Mouse (Mus musculus): ENCODE results near the gene Zfp866.
A peak's percentile ranks its signal among the peaks of the same experiment; 100 is the strongest.

The Zfp866 gene

DNA sequence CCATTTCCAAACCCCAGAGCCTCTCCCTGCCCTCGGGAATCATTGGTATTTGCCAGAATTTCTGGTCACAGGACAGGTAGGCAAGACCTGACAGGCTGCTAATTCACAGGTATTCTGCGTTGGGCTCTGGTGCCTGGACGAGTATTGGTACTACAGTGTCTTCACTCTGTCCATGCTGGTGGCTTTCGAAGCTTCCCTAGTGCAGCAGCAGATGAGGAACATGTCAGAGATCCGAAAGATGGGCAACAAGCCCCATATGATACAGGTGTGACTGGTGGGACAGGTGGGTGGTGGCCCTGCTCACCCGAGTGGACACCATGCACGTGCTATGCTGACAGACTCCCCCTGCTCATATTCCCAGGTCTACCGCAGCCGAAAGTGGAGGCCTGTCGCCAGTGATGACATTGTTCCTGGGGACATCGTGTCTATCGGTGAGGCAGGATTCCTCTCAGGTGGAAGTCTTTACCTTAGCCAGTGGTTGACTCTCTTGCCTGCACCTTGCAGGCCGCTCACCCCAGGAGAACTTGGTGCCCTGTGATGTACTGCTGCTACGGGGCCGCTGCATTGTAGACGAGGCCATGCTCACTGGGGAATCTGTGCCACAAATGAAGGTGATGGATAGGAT, 5.9 kb upstream of the Zfp866 start:
- DNase-seq: peak; percentile 3

DNA sequence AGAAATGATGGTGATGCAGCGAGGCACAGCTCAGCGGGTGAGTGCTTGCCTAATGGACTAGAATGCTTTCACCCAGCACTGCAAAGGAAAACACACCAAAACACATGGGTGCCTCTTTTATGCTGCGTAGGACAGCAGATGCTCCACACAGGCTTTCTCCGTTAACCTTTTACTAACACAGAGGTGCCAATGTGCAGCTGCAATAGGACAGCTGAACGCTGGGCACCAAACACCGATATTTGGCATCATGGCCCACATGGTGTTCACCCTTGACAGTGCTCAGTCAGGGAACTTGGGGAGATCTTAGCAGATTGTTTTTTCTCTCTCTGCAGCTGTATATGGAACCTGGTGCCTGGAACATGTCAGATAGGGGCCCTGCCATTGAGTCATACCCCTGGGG, 3.9 kb upstream of the Zfp866 start:
- peak; percentile 2 for DNase-seq

DNA sequence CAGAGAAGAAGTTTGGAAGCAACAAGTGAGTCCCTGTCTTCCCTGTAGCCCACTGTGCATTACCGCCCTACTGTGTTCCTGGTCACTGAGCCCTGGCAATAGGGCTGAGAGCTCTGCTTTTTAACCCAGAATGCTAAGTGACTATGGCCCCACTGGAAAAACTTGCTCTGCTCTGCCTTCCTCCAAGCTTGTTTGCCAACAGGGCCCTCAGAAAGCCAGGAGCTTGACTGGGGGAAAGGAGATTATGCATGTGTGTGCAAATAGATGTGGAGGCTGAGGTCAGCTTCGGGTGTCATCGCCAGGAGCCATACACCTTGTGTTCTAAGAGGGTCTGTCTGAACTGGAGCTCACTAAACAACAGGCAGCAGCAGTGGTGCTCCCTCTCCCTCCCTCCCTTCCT, 3.1 kb upstream of the Zfp866 start:
- peak; percentile 2 for DNase-seq

DNA sequence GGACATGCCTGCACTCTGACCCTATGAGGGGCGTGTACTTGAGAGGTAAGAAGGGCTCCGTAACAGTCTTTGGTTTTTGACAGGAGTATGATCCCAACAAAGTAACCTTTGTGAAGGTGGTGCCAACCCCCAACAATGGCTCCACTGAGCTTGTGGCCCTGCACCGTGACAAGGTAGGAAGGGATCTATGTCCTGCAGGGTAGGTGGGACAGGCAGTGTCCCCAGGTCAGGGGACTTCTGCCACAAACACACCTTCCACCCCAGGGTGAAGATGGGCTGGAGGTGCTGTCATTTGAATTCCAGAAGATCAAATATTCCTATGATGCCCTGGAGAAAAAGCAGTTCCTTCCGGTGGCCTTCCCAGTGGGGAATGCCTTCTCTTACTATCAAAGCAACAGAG, 2.7 kb upstream of the Zfp866 start:
- DNase-seq: no peak

DNA sequence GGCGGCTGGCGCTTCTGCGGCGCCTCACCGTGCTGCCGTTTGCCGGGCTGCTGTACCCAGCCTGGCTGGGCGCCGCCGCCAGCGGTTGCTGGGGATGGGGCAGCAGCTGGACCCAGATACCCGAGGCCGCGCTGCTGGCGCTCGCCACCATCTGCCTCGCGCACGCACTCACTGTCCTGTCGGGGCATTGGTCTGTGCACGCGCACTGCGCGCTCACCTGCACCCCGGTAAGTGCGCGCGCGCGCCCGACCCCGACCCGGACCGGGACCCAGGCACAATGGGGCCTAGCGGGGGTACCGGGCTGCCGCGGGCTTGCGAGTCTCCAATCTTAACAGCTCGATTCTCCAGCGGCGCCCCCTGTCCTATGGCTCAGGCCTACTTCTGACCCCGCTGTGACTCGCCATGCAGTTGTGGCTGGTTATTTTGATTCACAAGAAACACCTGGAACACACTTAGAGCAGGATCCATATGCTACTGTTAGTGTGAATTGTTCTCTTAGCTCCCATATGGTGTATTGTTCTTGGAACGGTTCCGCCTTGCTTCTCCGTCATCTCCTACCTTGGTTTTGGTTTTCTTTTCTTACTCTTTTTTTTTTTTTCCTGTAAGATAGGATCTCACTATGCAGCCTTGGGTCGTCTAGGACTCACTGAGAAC, 564 bp upstream of the Zfp866 start:
- peak; percentile 67 for DNase-seq

DNA sequence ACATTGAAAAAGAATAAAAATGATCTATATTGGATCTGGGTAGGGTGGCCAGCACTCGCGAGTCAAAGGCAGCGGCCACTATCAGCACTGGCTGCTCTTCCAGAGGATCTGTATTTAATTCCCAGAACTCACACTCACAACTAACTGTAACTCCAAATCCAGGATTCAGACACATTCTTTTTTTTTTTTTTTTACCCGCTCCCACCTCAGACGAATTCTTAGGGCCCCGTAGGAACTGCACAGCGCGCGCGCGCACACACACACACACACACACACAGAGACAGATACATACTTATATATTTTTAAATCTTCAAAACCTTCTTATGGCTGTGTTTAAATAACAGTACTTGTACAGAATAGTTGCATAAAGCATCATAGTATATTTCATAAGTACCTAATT, 614 bp downstream of the Zfp866 start:
- DNase-seq: no peak

DNA sequence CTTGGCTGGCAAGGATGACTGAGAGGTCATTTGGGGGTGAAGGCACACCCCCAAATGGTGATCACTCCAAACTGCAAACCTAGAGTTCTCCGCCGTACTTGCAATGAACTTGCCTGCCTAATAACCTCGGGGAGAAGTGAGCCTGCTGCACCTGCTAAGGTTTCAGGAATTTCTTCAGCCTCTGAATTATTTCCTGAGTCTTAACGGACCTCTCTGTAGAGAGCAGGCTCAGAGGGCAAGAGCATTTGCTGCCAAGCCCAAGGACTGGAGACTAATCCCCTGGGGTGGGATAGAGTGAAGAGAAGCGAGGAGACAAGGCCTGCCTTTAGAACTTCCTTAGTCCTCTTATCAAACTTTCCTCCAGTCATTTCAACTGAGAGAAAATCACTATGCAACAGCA, 1.2 kb downstream of the Zfp866 start:
- DNase-seq: no peak

DNA sequence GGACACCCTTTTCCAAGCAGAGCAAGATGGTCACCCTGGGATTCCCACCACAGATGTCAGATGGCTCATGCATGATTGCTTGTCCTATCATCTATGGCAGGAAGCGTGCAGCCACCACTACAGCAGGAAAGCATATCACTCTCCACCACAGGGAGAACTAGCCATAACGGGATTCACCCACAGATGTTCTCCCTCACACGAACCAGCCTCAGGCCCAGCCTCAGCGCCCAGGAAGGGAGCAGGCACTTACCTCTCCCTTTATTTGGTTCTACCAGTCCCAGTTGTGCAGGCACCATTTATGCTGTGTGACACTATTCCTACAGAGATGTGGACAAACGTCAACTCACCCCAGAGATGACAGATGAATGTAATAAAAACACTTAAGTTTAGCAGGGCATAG, 1.9 kb downstream of the Zfp866 start:
- DNase-seq: no peak

DNA sequence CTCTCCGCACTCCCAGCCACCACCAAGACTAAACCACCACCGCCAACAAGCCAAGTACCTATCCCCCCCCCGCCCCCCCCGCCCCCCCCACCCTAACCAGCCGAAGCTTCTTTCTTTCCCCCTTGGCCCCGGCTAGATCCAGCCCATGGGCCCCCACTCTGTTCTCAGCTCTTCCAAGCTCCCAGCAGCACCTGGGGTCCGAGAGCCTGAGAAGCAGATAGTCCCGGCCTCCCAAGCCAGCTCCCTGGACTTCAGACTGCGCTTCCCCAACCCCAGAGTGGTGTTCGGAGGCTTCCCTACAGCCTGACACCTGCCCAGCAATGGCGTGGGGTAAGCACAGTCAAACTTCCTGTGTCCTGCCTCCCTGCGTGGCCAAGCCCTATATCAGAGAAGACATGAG, 13.9 kb downstream of the Zfp866 start:
- DNase-seq: no peak

DNA sequence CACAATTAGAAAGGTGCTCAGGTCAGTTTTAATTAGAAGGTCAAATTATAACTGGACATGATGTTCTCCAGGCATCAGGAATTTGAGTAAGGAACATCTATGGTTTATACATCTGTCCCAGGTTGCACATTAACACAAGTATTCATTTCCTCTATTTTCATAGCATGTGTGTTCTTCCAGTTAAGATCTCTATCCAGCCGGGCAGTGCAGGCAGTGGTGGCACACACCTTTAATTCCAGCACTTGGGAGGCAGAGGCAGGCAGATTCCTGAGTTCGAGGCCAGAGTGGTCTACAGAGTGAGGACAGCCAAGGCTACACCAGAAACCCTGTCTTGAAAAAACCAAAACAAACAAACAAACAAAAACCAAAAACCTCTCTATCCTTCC, 15.8 kb downstream of the Zfp866 start:
- DNase-seq: no peak

DNA sequence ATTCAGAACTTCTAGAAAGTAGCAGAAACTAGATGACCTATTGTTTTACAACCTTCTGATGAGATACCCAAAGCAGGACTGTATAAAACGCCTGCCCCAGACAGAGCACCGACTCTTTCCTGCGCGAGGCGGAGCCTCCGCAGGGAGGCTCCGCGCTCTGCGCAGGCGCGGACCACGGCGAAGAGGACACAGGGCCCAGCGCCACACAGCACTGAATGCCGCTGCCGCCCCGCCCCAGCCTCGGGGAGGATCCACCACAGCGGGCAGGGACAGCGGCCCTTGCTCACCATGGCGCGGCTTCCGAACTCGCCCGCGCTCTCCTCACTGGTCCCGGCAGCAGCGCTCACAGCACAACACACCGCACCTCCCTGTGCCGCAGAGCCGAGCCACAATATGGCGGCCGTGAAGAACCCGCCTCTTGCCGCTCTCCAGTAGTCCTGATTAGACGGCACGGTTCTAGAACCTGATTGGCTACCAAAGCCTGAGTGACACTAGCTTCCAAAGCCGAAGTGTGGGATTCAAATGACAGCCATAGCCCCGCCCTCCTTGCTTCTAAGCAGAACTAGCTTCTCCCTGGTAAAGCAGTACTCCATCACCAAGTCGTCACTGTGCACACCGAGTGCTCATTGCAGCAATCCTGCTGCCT, 16.4 kb downstream of the Zfp866 start, which contains the start of gene Gm20422:
Gm20422 (minus strand) TSS at position 384 of the 646 bp plus-strand sequence.
- peak; percentile 92 for DNase-seq

DNA sequence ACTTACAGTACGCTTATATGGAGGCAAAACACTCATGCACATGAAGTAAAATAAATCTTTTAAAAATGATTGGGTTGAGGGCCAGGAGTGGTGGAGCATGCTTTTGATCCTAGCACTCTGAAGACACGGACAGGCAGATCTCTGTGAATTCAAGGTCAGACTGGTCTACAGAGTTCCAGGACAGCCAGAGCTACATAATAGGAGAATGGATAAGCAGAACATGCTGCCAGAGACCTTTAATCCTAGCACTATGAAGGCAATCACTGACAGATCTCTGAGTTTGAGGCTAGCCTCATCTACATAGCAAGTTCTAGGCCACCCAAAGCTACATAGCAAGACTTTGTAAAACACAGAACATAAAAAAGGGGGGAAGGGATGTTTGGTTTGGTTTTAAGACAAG, 18.9 kb downstream of the Zfp866 start:
- no peak for DNase-seq

DNA sequence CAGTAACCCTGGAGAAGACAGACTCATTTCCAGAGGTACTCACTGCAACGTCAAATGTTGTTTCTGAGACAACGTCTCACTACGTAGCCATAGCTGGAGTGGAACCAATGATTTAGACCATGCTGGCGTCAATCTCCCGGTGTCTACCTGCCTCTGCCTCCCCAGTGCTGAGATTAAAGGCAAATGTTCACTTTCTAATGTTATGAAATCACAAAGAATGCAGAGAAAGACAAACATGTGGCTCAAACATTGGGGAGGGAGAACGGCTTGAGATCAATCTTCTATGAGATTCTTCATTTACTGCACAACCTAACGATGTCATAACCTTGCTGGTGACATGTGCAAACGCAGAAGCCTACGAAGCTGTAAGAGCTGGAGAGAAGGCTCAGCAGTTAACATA, 19.8 kb downstream of the Zfp866 start:
- no peak for DNase-seq

DNA sequence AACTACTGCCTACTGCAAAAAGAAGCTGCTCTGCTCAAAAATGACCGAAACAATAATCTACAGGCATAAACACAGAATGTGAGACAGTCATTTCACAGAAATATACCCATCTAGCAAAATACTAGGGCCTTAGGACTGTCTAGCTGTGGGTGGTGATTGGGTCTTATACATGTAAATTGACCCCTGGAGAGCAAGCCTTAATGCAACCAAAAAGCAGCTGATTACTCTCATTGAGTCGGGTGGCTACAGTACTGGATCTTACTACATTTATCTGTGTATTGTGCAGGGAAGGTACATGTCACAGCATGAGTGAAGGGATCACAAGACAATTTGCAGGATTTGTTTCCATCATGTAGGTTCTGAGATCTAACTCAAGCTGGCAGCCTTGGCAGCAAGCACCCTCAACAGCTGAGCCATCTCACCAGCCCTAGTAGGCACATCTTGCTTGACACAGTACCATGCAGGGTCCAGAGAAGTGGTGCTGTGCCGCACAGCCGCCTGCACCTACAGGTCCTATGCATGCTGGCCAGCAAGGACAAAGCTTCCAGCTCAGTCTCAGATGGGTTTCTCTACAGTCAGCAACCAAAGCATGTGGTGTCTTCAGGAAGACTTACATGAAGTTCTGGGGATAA, 29.0 kb downstream of the Zfp866 start:
- DNase-seq: no peak

DNA sequence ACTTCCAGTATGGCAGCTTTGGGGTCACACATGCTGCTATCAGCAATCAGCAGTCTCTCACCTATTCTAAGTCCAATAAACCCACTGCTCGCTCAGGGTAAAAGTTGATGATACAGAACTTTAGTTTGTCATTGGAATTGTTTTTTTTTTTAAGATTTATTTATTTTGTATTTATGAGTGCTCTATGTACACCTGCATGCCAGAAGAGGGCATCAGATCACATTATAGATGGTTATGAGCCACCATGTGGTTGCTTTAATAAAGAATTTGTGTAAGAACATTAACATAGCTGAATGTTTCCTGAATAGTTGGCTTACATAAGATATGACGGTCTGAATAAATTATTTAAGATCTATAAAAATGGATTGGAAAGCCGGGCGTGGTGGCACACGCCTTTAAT, 32.7 kb downstream of the Zfp866 start:
- DNase-seq: no peak

DNA sequence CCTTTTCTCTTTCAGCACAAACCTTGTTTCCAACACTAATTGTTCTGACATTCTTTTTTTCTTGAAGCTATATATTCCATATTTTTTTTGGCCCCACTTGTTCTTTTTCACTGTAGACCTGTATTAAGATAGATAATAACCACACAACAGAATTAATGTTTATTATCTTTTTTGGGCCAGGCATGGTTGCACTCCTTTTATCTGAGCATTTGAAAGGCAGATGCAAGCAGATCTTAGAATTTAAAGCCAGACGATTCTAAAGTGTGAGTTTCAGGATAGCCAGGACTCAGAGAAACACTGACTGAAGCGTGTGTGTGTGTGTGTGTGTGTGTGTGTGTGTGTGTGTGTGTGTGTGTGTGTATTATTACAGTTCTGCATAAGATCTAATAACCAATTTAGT, 38.5 kb downstream of the Zfp866 start:
- DNase-seq: no peak

DNA sequence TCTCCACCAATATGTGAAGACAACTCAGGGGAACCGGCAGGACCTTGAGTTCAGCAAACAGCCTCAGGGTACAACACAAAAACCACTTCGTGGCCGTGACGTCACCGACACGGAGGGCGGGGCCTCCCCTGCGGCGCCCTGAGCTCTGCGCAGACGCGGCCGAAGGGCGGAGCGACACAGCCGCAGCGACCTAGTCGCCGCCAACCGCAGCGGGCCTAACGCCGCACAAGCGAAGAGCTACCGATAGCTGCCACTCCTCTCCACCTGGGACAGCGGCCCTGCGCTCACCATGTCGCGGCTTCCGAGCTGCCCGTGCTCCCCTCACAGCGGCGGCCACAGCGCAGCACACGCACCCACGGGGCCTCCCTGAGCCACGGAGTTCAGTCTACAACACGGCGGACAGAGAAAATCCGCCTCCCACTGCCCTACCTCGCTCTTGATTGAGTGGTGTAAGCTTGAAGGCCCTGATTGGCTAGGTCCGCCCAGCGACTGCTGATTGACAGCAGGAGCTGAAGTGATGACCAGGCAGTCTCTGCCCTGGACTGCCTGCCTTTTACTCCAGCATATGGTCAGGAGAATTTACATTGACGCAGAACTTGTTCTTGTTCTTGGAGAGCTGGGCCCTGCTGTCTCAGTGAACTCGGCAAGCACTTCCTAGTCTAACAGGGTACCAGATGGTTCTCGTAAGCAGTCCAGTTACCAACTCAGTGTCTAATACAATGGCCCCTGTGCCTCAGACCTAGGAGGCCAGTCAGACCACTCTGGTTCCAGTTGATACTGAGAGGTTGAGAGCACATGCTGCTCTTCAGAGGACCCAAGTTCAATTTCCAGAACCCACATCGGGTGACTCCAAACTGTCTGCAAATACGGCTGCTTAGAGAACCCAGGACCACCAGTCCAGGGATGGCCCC, 41.2 kb downstream of the Zfp866 start, which contains the start of gene Zfp963:
Zfp963 (minus strand) TSS at position 427 of the 911 bp plus-strand sequence.
- peak; percentile 98 for DNase-seq

DNA sequence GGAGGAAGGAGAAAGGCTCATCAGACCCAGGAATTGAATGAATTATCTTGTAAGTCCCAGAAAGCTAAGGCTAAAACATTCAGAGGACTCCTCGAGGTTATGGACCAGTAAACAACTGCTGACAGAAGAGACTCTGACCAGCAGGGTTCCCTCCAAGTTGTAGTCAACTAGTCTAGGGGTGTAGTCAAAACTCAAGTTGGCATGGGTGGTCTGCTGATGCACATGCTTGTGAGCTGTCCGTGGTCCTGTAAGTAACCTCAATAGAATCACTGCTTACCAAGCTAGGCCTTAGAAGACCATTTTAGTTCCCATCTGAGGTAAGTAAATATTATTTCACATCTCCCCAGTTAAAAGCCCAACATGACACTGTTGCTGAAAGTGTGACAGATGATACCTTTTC, 49.7 kb downstream of the Zfp866 start:
- peak; percentile 16 for DNase-seq

DNA sequence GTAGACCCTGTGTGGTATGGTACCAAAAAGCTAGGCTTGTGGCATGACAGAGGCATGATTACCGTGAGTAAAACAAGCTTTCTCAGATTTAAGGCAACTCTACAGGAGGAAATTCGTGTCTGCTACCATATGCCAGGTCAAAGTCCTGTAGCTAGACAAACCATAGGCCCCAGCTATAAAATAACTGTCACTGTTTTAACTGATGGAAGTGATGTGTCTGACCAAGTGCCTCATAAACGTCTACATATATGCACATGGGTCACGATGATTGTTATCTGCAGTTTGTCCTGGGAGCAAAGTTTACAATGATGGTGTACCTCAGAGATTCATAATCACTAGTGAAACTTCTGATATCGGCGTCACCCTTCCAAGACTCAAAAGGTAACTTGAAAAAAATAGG, 50.2 kb downstream of the Zfp866 start:
- no peak for DNase-seq

DNA sequence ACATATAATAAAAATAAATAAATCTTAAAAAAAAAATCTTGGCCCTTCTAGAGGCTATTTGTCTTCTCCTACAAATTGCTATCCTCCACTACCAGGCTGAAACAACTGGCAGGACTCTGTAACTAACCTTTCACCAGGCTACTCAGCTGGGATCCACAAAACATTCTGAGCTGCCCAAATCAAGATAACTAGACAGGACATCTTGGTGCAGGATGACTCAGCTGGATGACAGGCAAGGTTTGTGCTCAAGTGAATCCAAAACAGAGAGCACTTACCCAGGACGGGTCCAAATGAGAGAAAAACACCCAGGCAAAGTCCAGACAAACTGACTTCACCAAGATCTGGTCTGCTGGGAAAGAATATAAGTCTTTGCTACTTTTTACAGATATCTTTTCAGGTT, 55.5 kb downstream of the Zfp866 start:
- no peak for DNase-seq

DNA sequence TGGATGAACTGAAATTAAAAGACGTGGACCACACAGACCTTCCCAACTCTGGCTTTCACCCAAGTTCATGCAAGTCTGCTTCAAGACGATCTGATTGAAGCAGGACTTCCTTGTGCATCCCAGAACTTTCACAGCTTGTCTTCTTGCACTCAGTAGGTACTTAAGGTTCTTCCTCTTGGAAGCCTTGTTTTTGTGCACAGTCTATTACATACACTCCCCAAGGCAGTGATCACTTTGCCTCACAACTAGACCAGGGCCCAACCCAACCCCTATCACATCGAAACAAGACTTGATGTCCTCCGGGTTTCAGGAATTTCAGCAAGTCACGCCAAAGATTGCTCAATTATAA, 73.8 kb downstream of the Zfp866 start:
- DNase-seq: peak; percentile 13

DNA sequence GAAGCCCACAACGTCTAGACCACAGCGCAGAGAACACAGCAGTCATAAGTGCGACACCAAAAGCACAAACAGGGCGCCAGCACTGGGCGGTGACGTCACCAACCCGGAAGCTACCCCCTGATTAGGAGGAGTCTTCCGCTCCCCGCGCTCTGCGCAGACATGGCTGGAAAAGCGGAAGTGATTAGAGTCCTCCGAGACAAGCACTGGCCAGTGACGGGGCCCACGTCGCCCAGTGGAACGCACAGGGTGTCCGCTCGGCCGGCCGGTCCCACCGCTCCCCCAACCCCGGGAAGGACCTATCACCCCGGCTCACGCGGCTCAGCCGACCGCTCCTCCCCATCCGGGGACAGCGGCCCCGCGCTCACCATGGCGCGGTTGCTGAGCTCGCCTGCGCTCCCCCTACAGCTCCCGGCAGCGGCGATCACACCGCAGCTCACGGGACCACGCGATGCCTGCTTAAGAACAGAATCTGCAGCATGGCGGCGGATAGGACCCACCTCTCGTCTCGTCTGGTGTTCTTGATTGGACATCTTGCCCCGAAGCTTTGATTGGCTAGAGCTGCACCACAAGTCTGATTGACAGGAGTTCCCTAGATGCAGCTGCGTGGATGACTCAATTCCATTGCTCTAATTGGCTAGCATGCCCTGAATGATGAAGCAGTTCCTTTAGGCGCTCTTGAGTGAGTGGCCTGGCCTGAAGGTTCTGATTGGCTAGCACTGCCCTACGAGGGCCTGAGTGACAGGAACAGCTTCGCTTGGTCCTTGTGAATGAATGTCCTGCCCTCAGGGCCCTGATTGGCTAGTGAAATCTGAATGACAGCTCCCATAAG, 74.4 kb downstream of the Zfp866 start:
- DNase-seq: peak; percentile 97
